Mouse (Mus musculus): Measurements from ENCODE around the gene Slc35b1.

Slc35b1 gene

GRCm38 (mm10) chr11:95384319-95384972 lies at the start of gene Slc35b1:
Gene Slc35b1 (plus strand): TSS chr11:95384692.
- DNase-seq (ENCODE audit: low spot score): peak; percentile 93

DNA sequence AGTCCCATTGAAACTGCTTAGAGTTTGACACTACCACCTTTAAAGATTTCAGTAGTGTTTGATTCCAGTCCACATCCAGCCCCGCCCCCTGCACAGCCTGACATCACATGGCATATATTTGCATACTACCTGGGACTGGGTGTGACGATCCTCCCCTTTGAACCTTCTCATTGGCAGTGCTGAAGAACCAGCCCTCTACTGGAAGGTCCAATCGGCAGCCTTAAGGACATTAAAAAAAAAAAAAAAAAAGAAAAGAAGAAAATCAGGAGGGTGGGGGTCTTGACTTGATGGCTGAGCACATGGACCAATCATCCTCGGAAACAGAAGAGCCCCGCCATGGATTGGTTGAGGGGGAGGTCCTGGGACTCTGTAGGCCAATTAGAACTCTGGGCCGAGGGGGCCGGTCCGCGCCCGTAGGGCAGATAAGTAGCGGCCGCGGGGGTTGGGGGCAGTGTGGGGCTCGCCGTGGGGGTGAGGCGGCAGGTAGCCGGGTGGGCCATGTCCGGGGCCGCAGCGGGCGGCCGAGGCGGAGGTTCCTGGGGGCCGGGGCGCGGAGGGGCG lies 47.8 kb upstream of the Slc35b1 start, which contains the start of gene Fam117a:
Gene Fam117a, plus strand, starts transcription at position 451 of the 561 bp plus-strand sequence.
- DNase-seq (ENCODE audit: low spot score): peak; percentile 84

GRCm38 (mm10) chr11:95337129-95337813 lies 47.2 kb upstream of the Slc35b1 start:
- peak; percentile 66 for DNase-seq (ENCODE audit: low spot score)

GRCm38 (mm10) chr11:95337846-95338342 lies 46.6 kb upstream of the Slc35b1 start:
- no peak for DNase-seq (ENCODE audit: low spot score)

- DNase-seq (ENCODE audit: low spot score): no peak
These were observed 44.9 kb upstream of the Slc35b1 start for GRCm38 (mm10) chr11:95339471-95340021.

- DNase-seq (ENCODE audit: low spot score): no peak
These were observed 44.2 kb upstream of the Slc35b1 start for GRCm38 (mm10) chr11:95340259-95340658.

- DNase-seq (ENCODE audit: low spot score): no peak
These were observed 43.8 kb upstream of the Slc35b1 start for GRCm38 (mm10) chr11:95340664-95341063.

DNA sequence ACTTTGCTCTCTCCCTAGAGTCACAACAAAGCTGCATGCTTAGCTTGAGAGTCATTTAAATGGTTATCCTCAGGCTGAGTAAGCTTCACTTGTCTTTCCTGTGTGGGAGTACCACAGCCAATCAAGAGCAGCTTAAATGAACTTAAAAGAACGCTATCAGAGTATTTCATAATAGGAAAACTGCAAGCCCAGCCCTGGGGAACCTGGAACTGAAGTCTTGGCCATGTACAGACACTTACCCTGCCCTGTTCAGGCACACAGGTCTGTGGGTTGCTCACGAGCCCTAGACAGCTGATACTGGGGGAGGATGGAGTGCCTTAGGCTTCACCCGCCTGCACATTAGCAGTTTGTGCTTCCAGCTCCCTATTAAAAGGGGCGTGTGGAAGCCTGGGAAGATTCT lies 41.3 kb upstream of the Slc35b1 start:
- DNase-seq (ENCODE audit: low spot score): no peak

DNA sequence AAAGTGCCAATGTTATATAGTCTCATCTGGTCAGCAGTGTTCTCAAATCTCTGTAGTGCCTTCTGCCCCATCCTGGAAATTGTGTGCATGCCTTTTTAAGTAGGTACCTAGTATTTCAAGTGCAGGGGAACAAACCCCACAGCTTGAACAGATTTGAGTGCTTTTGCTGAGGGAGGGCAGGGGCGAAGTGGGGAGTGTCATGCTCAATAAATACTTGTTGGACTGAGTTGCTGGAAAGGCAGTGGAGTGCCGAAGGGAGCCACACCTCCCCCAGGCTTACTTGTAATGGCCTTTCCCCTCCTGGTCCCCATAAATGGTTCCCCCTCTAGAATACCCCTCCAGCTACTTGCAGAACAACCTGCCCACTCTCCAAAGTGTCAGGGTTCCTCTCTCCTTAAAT lies 40.3 kb upstream of the Slc35b1 start:
- DNase-seq (ENCODE audit: low spot score): no peak

GRCm38 (mm10) chr11:95350289-95350688 lies 34.2 kb upstream of the Slc35b1 start:
- no peak for DNase-seq (ENCODE audit: low spot score)

DNA sequence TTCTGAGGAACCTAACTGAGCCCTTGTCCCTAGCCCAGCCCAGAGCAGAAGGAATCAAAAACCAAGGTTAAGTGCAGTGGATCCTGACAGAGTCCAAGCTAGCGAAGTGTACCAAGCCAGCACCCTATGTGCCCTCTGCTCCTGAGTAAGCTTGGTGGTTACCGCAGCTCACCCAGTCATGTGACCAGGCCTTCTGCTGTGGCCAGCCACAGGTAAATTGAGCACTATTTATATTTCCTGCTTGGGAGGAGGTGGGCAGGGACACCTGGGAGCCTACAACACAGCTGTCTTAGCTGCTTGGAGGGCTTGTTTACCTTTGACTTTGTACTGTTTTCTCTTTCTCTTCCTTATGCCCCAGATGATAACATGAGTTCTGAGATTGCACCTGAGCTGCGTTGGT lies 33.5 kb upstream of the Slc35b1 start:
- DNase-seq (ENCODE audit: low spot score): no peak

- DNase-seq (ENCODE audit: low spot score): no peak
These were observed 31.8 kb upstream of the Slc35b1 start for GRCm38 (mm10) chr11:95352686-95353085.

DNA sequence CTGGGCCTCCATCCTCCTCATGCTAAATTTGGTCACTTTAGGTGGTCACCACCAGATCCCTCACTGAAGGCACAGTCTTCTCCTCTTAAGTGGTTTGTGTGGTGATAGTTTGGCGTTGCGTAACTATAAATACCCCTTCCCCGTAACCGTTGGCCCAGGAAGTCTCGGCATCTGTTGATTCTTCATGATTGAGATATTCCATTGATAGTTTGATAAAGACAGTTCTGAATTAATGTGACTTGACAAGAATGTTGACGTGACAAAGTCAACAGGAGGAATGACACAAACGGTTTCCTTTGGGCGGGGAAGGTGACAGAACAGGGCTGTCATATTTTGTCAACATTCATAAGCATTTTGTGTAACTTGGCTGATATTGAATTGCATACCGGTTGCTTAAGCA lies 31.3 kb upstream of the Slc35b1 start:
- no peak for DNase-seq (ENCODE audit: low spot score)

- DNase-seq (ENCODE audit: low spot score): no peak
These were observed 30.1 kb upstream of the Slc35b1 start for GRCm38 (mm10) chr11:95354228-95354944.

GRCm38 (mm10) chr11:95354945-95355660 lies 29.4 kb upstream of the Slc35b1 start:
- no peak for DNase-seq (ENCODE audit: low spot score)

DNA sequence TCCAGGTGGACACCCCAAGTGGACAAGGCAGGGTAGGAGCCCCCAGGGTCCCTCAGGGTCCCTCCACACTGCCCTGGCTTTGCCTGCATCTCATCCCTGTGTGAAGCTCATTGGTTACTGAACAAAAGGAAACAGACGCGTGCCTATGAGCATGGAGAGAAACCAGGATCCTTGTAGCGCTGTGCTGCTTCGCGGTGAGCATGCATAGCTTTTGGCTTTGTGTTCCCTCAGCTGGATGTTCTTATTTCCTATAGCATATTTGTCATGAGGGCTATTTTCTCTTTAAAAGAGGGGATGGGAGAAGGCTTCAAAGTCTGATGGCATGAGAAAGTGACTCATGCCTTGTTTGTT lies 28.9 kb upstream of the Slc35b1 start:
- DNase-seq (ENCODE audit: low spot score): no peak

GRCm38 (mm10) chr11:95356039-95356438 lies 28.5 kb upstream of the Slc35b1 start:
- no peak for DNase-seq (ENCODE audit: low spot score)

GRCm38 (mm10) chr11:95356469-95357273 lies 27.8 kb upstream of the Slc35b1 start:
- DNase-seq (ENCODE audit: low spot score): peak; percentile 53

- no peak for DNase-seq (ENCODE audit: low spot score)
These were observed 26.2 kb upstream of the Slc35b1 start for GRCm38 (mm10) chr11:95358263-95358662.

GRCm38 (mm10) chr11:95364388-95364787 lies 20.1 kb upstream of the Slc35b1 start:
- DNase-seq (ENCODE audit: low spot score): no peak

DNA sequence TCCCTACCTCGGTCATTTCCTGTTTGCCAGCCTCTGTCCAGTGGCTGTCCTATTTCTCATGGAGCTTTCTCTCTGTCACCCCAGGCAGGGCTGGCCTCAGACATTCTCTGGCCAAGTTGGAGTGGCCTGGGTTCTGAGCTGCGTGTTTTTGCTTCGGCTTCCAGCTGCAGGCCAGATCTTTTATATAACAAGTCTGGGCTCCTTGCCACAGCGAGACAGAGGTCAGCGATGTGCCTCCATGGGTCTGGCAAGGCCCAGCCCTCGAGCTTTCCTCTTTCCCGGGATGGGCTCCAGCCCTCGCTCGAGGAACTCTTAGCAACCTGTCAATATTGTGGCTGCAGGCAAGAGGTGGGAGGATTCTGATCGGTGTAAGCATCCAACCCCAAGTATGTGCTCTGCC lies 18.9 kb upstream of the Slc35b1 start:
- DNase-seq (ENCODE audit: low spot score): peak; percentile 84
